Mouse (Mus musculus): Measurements from ENCODE around the gene Noxo1.
A peak's percentile ranks its signal among the peaks of the same experiment; 100 is the strongest.
"Not testable (repeated sequence)": the region's sequence is repeated elsewhere in the genome, so short reads cannot be mapped to it uniquely, and the experiment has no call there.

The Noxo1 gene

GRCm38 (mm10) chr17:24696011-24696697 lies at the start of gene Noxo1, which contains the start of gene Gfer:
TSS of gene Noxo1 (plus strand) at chr17:24696234.
TSS of gene Gfer (minus strand) at chr17:24696156.
- DNase-seq (ENCODE audit: low spot score in 2 of 2) = peak; percentile 72 to 75

- DNase-seq (ENCODE audit: low spot score in 2 of 2) = no peak
Observed at GRCm38 (mm10) chr17:24646381-24646780, 49.7 kb upstream of the Noxo1 start.

GRCm38 (mm10) chr17:24647493-24647892 lies 48.5 kb upstream of the Noxo1 start:
- no peak for DNase-seq (ENCODE audit: low spot score in 2 of 2)

GRCm38 (mm10) chr17:24648731-24649377 lies 47.2 kb upstream of the Noxo1 start:
- no peak for DNase-seq (ENCODE audit: low spot score in 2 of 2)

GRCm38 (mm10) chr17:24649581-24650069 lies 46.4 kb upstream of the Noxo1 start:
- DNase-seq (ENCODE audit: low spot score in 2 of 2) = no peak

GRCm38 (mm10) chr17:24650070-24650616 lies 45.9 kb upstream of the Noxo1 start, which contains the start of gene Slc9a3r2:
TSS of gene Slc9a3r2 (minus strand) at chr17:24650327.
- DNase-seq (ENCODE audit: low spot score in 2 of 2) = no peak

- DNase-seq (ENCODE audit: low spot score in 2 of 2) = no peak
Observed at GRCm38 (mm10) chr17:24650766-24651165, 45.3 kb upstream of the Noxo1 start.

GRCm38 (mm10) chr17:24651835-24652234 lies 44.2 kb upstream of the Noxo1 start:
- DNase-seq (ENCODE audit: low spot score in 2 of 2) = no peak

GRCm38 (mm10) chr17:24653967-24654710 lies 41.9 kb upstream of the Noxo1 start:
- DNase-seq (ENCODE audit: low spot score in 2 of 2) = peak; percentile 58 to 62

- no peak for DNase-seq (ENCODE audit: low spot score in 2 of 2)
Observed at GRCm38 (mm10) chr17:24654969-24655368, 41.1 kb upstream of the Noxo1 start.

GRCm38 (mm10) chr17:24658017-24658758 lies 37.8 kb upstream of the Noxo1 start, which contains the start of gene Npw:
TSS of gene Npw (minus strand) at chr17:24658457.
- DNase-seq (ENCODE audit: low spot score in 2 of 2) = no peak

GRCm38 (mm10) chr17:24667011-24667410 lies 29.0 kb upstream of the Noxo1 start:
- not testable (repeated sequence) for DNase-seq (ENCODE audit: low spot score in 2 of 2)

- DNase-seq (ENCODE audit: low spot score in 2 of 2) = peak in 1 of 2 experiments; percentile 71
Observed at GRCm38 (mm10) chr17:24667416-24667815, 28.6 kb upstream of the Noxo1 start.

GRCm38 (mm10) chr17:24669214-24669544 lies 26.9 kb upstream of the Noxo1 start:
- not testable (repeated sequence) for DNase-seq (ENCODE audit: low spot score in 2 of 2)

GRCm38 (mm10) chr17:24669545-24670245 lies 26.3 kb upstream of the Noxo1 start, which contains the start of gene Zfp598:
TSS of gene Zfp598 (plus strand) at chr17:24669687.
- peak; percentile 89 to 93 for DNase-seq (ENCODE audit: low spot score in 2 of 2)

- DNase-seq (ENCODE audit: low spot score in 2 of 2) = no peak
Observed at GRCm38 (mm10) chr17:24670246-24670844, 25.7 kb upstream of the Noxo1 start.

- DNase-seq (ENCODE audit: low spot score in 2 of 2) = no peak
Observed at GRCm38 (mm10) chr17:24671346-24671745, 24.7 kb upstream of the Noxo1 start.

- DNase-seq (ENCODE audit: low spot score in 2 of 2) = no peak
Observed at GRCm38 (mm10) chr17:24672141-24672540, 23.9 kb upstream of the Noxo1 start.

GRCm38 (mm10) chr17:24674277-24674676 lies 21.8 kb upstream of the Noxo1 start:
- peak; percentile 53 for DNase-seq (ENCODE audit: low spot score in 2 of 2)

GRCm38 (mm10) chr17:24676187-24676586 lies 19.8 kb upstream of the Noxo1 start:
- DNase-seq (ENCODE audit: low spot score in 2 of 2) = peak; percentile 67 to 77
